Mouse (Mus musculus): ENCODE measurements around the gene Tmem117. TPM values are rescaled to one million over a fixed set of nuclear protein-coding genes. Genes with fewer than 3 reads are reported as not detected.

Tmem117 gene
- polyA plus RNA-seq, 1 experiment: 0.18 TPM

DNA sequence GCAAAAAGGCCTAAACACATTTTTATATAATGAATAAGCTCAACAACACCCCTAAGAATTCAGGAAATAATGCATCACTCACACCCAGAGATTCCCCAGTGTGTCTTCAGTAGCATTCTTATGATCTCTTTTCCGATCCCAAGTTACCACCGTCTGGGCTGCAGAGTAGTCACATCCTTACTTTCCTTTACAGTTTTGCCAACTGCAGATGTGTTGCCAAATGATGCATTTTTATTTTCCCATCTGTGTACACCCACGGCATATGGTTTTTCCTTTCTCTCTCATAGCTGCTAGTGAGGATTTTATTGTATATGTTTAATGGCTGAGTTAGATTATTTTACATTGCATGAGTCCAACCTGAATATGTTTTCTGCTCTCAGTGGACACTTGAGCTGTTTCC lies 327.7 kb downstream of the Tmem117 start:
- Histone ChIP-seq H3K36me3 (replicated peaks; ENCODE audit: low read length) (no peaks in the 10 kb centered on the region), H3K4me1 (no peaks in the 10 kb centered on the region), H3K9me3 (peaks cover 16% of the 10 kb centered on the region; the same call in 1 of the 2 replicates), H3K27me3 (replicated peaks) (no peaks in the 10 kb centered on the region), H3K4me3 (replicated peaks) (no peak overlapping the region)
- TF ChIP-seq FLI1 (IDR thresholded peaks at IDR 0.05; ENCODE audit: low read length): no peak
- no peak for TF ChIP-seq GATA1 (IDR thresholded peaks at IDR 0.05; ENCODE audit: borderline replicate concordance, low read length)

GRCm38 (mm10) chr15:94957202-94957601 lies 328.2 kb downstream of the Tmem117 start:
- Histone ChIP-seq H3K9me3 (peaks cover 16% of the 10 kb centered on the region; the same call in 1 of the 2 replicates), H3K27me3 (replicated peaks) (no peaks in the 10 kb centered on the region), H3K36me3 (replicated peaks; ENCODE audit: low read length) (no peaks in the 10 kb centered on the region), H3K4me1 (no peaks in the 10 kb centered on the region), H3K4me3 (replicated peaks) (no peak overlapping the region)
- TF ChIP-seq GATA1 (IDR thresholded peaks at IDR 0.05; ENCODE audit: borderline replicate concordance, low read length) (no peak), FLI1 (IDR thresholded peaks at IDR 0.05; ENCODE audit: low read length) (no peak)

DNA sequence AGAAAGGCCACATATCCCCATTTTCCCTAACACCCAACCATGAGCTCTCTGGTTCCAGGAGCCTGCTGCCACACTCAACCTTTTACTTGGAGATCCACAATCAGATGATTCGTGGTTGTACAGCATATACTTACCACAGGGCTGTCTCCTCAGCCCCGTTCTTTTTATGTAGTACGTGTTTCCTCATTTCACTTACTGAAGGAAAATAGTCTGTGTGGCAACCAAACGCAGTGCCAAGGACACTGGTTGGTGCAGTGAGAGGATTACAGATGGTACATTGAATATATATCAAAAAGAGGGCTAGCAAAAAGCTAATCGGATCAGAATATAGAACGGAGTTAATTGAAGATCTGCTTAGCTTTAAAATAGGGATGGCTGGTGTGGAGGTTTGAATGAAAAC lies 338.0 kb downstream of the Tmem117 start:
- no peaks in the 10 kb centered on the region for H3K4me1 ChIP-seq
- H3K36me3 ChIP-seq (replicated peaks; ENCODE audit: low read length): no peaks in the 10 kb centered on the region
- H3K4me3 ChIP-seq (replicated peaks): no peak overlapping the region
- no peak for TF ChIP-seq FLI1 (IDR thresholded peaks at IDR 0.05; ENCODE audit: low read length)
- TF ChIP-seq GATA1 (IDR thresholded peaks at IDR 0.05; ENCODE audit: borderline replicate concordance, low read length): no peak
- H3K27me3 ChIP-seq (replicated peaks): no peaks in the 10 kb centered on the region
- H3K9me3 ChIP-seq: peaks cover 16% of the 10 kb centered on the region; the same call in 1 of the 2 replicates

DNA sequence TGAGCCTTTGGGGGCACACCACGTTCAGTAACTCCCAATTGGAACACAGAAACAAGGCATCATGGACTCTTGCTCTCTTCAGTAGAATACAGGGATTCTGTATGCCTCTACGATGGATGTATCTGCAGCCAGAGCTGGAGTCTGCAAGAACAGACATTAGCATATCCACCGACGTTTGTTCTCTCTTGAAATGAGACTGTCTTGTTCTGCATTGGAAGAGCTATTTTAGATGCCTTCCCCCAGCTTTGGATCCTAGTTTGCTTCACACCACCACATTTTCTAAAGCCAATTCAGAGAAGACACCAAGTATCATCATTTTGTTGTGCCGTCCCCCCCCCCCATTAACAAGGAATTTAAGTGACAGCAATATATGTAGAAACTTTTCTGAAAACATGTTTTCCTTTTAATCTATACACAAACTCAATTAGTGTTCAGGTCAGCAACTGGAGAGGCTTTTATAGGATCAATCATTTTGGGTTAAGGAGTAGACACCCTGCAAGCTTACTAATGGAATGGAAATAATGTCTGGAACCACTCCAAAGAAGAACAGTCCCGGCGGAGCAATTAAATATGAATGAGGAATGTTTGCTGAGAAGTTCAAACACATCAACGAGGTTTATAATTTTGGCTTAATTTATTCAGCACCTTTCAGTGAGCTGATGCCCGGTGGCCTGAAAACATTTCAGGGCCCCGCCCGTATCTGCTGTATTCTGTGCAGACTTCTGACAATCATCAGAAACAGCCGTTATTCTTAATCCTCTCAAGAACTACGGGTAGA lies 339.6 kb downstream of the Tmem117 start:
- no peaks in the 10 kb centered on the region for H3K36me3 ChIP-seq (replicated peaks; ENCODE audit: low read length)
- no peaks in the 10 kb centered on the region for H3K27me3 ChIP-seq (replicated peaks)
- peaks cover 16% of the 10 kb centered on the region; the same call in 1 of the 2 replicates for H3K9me3 ChIP-seq
- no peaks in the 10 kb centered on the region for H3K4me1 ChIP-seq
- no peak overlapping the region for H3K4me3 ChIP-seq (replicated peaks)
- no peak for TF ChIP-seq FLI1 (IDR thresholded peaks at IDR 0.05; ENCODE audit: low read length)
- no peak for TF ChIP-seq GATA1 (IDR thresholded peaks at IDR 0.05; ENCODE audit: borderline replicate concordance, low read length)

DNA sequence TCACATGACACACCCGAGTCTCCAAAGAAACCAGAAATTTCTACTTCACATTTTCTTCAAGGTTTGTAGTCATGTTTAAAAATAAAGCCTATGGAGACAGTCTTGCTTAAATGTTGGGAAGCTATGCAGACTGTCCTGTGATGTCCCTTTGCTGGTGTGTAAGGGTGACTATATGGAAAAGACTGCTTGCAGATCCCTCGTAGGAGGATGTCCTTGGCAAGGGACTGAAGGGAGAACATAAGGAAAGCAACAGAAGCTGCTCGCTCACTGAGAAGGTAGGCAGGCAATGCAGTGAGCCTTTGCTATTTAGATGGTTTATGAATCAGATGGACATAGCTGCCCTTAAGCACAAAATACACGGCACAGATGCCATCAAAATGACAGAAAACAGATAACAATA lies 352.8 kb downstream of the Tmem117 start:
- no peak for TF ChIP-seq GATA1 (IDR thresholded peaks at IDR 0.05; ENCODE audit: borderline replicate concordance, low read length)
- TF ChIP-seq FLI1 (IDR thresholded peaks at IDR 0.05; ENCODE audit: low read length): no peak
- no peaks in the 10 kb centered on the region for H3K36me3 ChIP-seq (replicated peaks; ENCODE audit: low read length)

GRCm38 (mm10) chr15:94995352-94995751 lies 366.3 kb downstream of the Tmem117 start:
- peaks cover 7% of the 10 kb centered on the region; the same call in 1 of the 2 replicates for H3K9me3 ChIP-seq
- TF ChIP-seq GATA1 (IDR thresholded peaks at IDR 0.05; ENCODE audit: borderline replicate concordance, low read length) (no peak), FLI1 (IDR thresholded peaks at IDR 0.05; ENCODE audit: low read length) (no peak)
- H3K4me1 ChIP-seq: no peaks in the 10 kb centered on the region
- H3K27me3 ChIP-seq (replicated peaks): no peaks in the 10 kb centered on the region
- no peak overlapping the region for H3K4me3 ChIP-seq (replicated peaks)
- H3K36me3 ChIP-seq (replicated peaks; ENCODE audit: low read length): no peaks in the 10 kb centered on the region

More for the DNA sequence above, 352.8 kb downstream of the Tmem117 start:
- Histone ChIP-seq H3K4me3 (replicated peaks) (no peak overlapping the region), H3K27me3 (replicated peaks) (no peaks in the 10 kb centered on the region), H3K9me3 (peaks cover 31% of the 10 kb centered on the region), H3K4me1 (no peaks in the 10 kb centered on the region)

- TF ChIP-seq GATA1 (IDR thresholded peaks at IDR 0.05; ENCODE audit: borderline replicate concordance, low read length): no peak
- no peak for TF ChIP-seq FLI1 (IDR thresholded peaks at IDR 0.05; ENCODE audit: low read length)
- no peaks in the 10 kb centered on the region for H3K4me1 ChIP-seq
- peaks cover 32% of the 10 kb centered on the region for H3K9me3 ChIP-seq
- no peak overlapping the region for H3K4me3 ChIP-seq (replicated peaks)
- H3K27me3 ChIP-seq (replicated peaks): no peaks in the 10 kb centered on the region
- no peaks in the 10 kb centered on the region for H3K36me3 ChIP-seq (replicated peaks; ENCODE audit: low read length)
Measured at GRCm38 (mm10) chr15:95005121-95005824, 376.2 kb downstream of the Tmem117 start.

DNA sequence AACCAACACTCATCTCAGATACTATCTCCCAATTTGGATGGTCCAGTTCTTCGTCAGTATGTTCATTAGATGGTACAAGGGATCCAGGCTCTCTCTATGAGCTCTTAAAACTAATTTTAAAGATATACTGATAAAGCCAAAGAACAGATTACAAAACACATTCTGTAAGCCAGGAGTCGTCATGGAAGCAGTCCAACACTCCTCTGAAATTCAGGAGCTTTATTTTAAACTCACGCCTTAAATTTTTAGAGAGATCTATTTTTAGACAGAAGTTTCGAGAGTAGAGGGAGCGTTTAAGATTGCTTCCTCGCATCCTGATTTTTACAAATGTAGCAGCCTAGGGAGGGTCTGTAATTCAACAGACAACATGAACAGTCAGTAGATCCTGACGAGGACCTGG lies 393.2 kb downstream of the Tmem117 start:
- no peaks in the 10 kb centered on the region for H3K27me3 ChIP-seq (replicated peaks)
- no peak for TF ChIP-seq GATA1 (IDR thresholded peaks at IDR 0.05; ENCODE audit: borderline replicate concordance, low read length)
- no peak for TF ChIP-seq FLI1 (IDR thresholded peaks at IDR 0.05; ENCODE audit: low read length)
- no peaks in the 10 kb centered on the region for H3K4me1 ChIP-seq
- H3K4me3 ChIP-seq (replicated peaks): no peak overlapping the region
- no peaks in the 10 kb centered on the region for H3K36me3 ChIP-seq (replicated peaks; ENCODE audit: low read length)
- H3K9me3 ChIP-seq: peaks cover 20% of the 10 kb centered on the region

- no peak overlapping the region for H3K4me3 ChIP-seq (replicated peaks)
- TF ChIP-seq GATA1 (IDR thresholded peaks at IDR 0.05; ENCODE audit: borderline replicate concordance, low read length): no peak
- no peak for TF ChIP-seq FLI1 (IDR thresholded peaks at IDR 0.05; ENCODE audit: low read length)
- peaks cover 29% of the 10 kb centered on the region for H3K9me3 ChIP-seq
- H3K36me3 ChIP-seq (replicated peaks; ENCODE audit: low read length): no peaks in the 10 kb centered on the region
- H3K4me1 ChIP-seq: no peaks in the 10 kb centered on the region
- H3K27me3 ChIP-seq (replicated peaks): no peaks in the 10 kb centered on the region
Measured at GRCm38 (mm10) chr15:95024401-95024800, 395.4 kb downstream of the Tmem117 start.
